1 mouse cellular context compared by ENCODE assay signal in the genomic region with DNA sequence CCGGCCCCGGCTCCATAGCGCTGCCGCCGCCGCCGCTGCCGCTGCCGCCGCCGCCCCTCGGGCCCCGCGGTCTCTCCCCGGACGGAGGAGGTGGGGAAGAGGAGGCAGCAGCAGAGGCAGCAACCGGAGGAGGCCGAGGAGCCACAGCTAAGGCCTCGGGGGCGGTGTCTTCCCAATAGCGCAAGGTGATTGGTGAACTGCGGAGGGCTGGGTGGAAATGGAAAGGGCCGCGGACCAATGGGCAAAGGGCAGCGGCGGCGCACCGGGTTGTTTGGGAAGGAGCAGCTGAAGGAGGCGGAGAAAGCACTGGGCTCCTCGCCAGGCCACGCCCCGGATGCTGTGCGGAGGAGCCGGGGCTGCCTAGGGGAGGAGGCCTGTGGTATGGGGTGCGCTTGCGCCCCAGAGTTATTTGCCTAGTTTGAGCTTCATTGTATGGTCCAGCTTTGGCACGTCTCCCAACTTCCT.
TF ChIP-seq lines count a peak whose summit lies in the region.

TSS of gene Bmt2 (minus strand) at position 149 of the 465 bp plus-strand sequence.

TF ChIP-seq in CH12.LX, 34 proteins besides CTCF, POLR2A, EP300 and RAD21 (continued from another document):
- TF ChIP-seq NELFE (IDR thresholded peaks at IDR 0.05; ENCODE audit: low read depth, low read length) (peak; percentile 69), HCFC1 (IDR thresholded peaks at IDR 0.05; ENCODE audit: low read depth, low read length) (peak; percentile 39; the same call in 1 of the 2 replicates), RCOR1 (conservative IDR thresholded peaks at IDR 0.05; ENCODE audit: low read depth, low read length) (no peak)
